Mouse (Mus musculus): Measurements from ENCODE around the gene Micu2. TPM values are rescaled to one million over a fixed set of nuclear protein-coding genes. Genes with fewer than 3 reads are reported as not detected.
"Not testable (repeated sequence)": the region's sequence is repeated elsewhere in the genome, so short reads cannot be mapped to it uniquely, and the experiment has no call there.

Gene Micu2
- polyA plus RNA-seq, 1 experiment from 2014 or later: 98.2 TPM

DNA sequence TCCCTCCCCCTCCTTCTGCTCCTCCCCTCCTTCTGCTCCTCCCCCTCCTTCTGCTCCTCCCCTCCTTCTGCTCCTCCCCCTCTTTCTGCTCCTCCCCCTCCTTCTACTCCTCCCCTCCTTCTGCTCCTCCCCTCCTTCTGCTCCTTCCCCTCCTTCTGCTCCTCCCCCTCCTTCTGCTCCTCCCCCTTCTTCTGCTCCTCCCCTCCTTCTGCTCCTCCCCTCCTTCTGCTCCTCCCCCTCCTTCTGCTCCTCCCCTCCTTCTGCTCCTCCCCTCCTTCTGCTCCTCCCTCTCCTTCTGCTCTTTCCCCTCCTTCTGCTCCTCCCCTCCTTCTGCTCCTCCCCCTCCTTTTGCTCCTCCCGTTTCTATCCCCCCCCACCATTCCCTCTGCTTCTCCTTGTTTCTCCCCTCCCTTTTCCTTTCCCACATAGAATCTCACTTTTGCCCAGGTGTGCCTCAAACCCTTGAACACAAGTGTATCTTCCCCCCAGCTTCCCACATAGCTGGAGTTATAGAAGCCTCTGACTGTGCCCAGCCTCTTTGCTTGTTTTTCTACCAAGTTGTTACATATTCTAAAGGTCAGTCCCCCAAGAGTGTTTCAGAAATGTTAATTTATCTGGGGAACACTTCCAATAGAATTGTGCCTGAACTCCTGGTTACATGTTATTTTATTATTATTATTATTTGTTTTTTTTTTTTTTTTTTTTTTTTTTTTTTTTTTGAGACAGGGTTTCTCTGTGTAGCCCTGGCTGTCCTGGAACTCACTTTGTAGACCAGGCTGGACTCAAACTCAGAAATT, 86.7 kb downstream of the Micu2 start:
- not testable (repeated sequence) for H3K27ac ChIP-seq; H3K4me1 ChIP-seq (replicated peaks); H3K4me2 ChIP-seq; H3K4me3 ChIP-seq (replicated peaks); H3K27me3 ChIP-seq; ATAC-seq (ENCODE audit: insufficient number of reproducible peaks, insufficient read depth, low FRiP score, low TSS enrichment, low read depth); H3K9ac ChIP-seq (replicated peaks); H3K9me3 ChIP-seq
- WGBS: 35% methylated on average over 1 of the region's 1 CpGs
- H3K36me3 ChIP-seq: peaks cover 23% of the 10 kb centered on the region

DNA sequence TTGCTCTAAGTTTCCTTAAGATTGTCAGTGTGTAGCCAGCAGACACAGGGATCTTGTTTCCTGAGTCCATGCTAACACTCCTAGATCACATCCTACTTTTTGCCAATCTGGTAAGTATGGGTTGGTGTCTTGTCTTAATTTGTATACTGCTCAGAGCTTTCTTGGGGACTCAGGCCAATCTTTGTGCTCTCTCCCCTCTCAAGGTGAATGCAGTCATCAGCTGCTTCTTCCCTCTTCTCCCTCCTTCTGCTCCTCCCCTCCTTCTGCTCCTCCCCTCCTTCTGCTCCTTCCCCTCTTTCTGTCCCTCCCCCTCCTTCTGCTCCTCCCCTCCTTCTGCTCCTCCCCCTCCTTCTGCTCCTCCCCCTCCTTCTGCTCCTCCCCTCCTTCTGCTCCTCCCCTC, 87.3 kb downstream of the Micu2 start:
- H3K9me3 ChIP-seq; H3K9ac ChIP-seq (replicated peaks); ATAC-seq (ENCODE audit: insufficient number of reproducible peaks, insufficient read depth, low FRiP score, low TSS enrichment, low read depth); H3K27ac ChIP-seq; H3K4me2 ChIP-seq; H3K4me3 ChIP-seq (replicated peaks); H3K27me3 ChIP-seq; H3K4me1 ChIP-seq (replicated peaks): not testable (repeated sequence)
- H3K36me3 ChIP-seq: peaks cover 17% of the 10 kb centered on the region

DNA sequence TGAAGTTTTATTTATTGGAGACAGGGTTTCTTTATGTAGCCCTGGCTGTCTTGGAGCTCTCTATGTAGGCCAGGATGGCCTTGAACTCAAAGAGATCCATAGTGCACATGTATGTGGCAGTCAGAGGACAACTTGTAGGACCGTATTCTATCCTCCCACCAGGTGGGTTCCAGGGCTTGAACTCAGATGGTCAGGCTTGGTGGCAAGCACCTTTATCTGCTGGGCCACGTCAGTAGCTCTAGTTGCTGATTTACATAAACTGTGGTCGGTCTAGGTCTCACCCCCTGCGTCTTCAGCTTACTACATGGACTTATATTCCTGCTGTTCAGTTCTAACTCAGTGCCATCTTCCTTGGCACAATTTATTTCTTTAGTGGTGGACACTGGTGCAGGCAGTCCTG, 87.7 kb downstream of the Micu2 start:
- H3K4me2 ChIP-seq: no peak overlapping the region
- no peak overlapping the region for H3K4me3 ChIP-seq (replicated peaks)
- WGBS: 83% methylated on average over 4 of the region's 4 CpGs
- H3K9ac ChIP-seq (replicated peaks): no peak overlapping the region
- no peaks in the 10 kb centered on the region for H3K4me1 ChIP-seq (replicated peaks)
- no peak for ATAC-seq (ENCODE audit: insufficient number of reproducible peaks, insufficient read depth, low FRiP score, low TSS enrichment, low read depth)
- H3K9me3 ChIP-seq: no peaks in the 10 kb centered on the region
- H3K36me3 ChIP-seq: peaks cover 12% of the 10 kb centered on the region
- H3K27me3 ChIP-seq: no peaks in the 10 kb centered on the region
- H3K27ac ChIP-seq: no peak overlapping the region

DNA sequence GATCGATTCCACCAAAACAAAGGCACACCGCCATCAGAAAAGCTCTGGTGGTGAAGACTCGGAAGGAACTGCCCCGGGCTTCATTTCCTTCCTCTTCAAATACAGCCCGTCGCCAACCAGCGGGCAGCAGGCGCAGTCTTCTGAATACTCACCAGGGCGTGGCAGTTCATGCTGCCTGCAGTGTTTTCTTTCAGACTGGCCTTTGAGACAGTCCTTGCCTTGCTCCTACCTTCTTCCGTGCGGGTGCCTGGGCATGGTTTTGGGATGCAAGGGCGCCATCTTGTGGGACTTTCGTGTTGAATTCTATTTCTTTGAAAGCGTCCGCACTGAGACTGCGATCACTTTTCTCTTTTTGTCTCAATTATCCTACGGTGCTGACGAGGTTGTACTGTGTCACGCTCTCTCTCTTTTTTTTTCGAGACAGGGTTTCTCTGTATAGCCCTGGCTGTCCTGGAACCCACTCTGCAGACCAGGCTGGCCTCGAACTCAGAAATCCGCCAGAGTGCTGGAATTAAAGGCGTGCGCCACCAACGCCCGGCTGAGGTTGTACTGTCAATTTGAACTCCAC, 88.5 kb downstream of the Micu2 start:
- peak overlapping the region; percentile 27 for H3K4me3 ChIP-seq (replicated peaks)
- ATAC-seq (ENCODE audit: insufficient number of reproducible peaks, insufficient read depth, low FRiP score, low TSS enrichment, low read depth): peak; percentile 87
- no peaks in the 10 kb centered on the region for H3K27me3 ChIP-seq
- WGBS: 23% methylated on average over 26 of the region's 26 CpGs
- no peak overlapping the region for H3K9ac ChIP-seq (replicated peaks)
- no peaks in the 10 kb centered on the region for H3K4me1 ChIP-seq (replicated peaks)
- peaks cover 6% of the 10 kb centered on the region; the same call in 1 of the 2 replicates for H3K36me3 ChIP-seq
- no peaks in the 10 kb centered on the region for H3K9me3 ChIP-seq
- 0 out of 2 replicates have a peak overlapping the region, but pooled peaks have one; percentile 29 for H3K27ac ChIP-seq
- H3K4me2 ChIP-seq: peak overlapping the region; percentile 58

DNA sequence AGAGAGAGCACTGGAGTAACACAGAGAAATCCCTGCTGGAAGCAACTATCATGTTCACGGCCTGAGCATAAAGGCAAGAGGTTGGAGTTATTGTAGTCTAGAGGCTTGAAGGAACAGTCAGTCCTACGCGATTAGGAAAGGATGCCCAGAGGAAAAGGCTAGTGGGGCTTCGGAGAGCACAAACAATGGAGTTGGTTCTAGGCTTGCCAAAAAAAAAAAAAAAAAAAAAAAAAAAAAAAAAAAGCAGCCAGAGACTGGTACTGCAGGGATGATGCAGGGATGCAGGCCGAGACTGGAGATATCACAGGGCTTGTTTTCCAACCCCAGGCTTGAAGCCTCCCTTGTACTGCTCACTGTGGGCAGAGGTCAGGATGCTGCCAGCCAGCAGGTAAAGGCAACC, 89.8 kb downstream of the Micu2 start:
- Histone ChIP-seq H3K4me3 (replicated peaks) (no peak overlapping the region), H3K27ac (no peak overlapping the region)
- no peak for ATAC-seq (ENCODE audit: insufficient number of reproducible peaks, insufficient read depth, low FRiP score, low TSS enrichment, low read depth)

DNA sequence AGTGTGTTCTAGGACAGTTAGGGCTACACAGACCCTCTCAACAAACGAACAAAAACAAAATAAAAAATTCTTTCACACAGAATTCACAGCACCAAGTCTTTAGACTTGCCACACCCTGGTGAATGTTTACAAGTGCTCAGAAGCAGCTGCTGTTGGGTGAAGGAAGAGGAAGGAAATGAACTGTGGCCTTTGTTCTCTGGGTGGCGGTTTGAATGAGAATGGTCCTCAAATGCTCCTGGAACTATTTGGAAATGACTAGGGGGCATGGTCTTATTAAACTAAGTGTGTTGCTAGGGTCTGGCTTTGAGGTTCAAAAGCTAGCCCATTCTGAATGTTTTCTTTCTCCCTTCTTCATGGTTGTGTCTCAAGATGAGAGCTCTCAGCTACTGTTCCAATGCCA, 90.6 kb downstream of the Micu2 start:
- Histone ChIP-seq H3K4me3 (replicated peaks) (no peak overlapping the region), H3K36me3 (no peaks in the 10 kb centered on the region), H3K9ac (replicated peaks) (no peak overlapping the region), H3K4me1 (replicated peaks) (no peaks in the 10 kb centered on the region), H3K27ac (no peak overlapping the region), H3K9me3 (no peaks in the 10 kb centered on the region), H3K27me3 (no peaks in the 10 kb centered on the region), H3K4me2 (no peak overlapping the region)
- 80% methylated on average over 2 of the region's 2 CpGs for WGBS
- ATAC-seq (ENCODE audit: insufficient number of reproducible peaks, insufficient read depth, low FRiP score, low TSS enrichment, low read depth): no peak

More for the DNA sequence above, 89.8 kb downstream of the Micu2 start:
- H3K27me3 ChIP-seq: no peaks in the 10 kb centered on the region
- no peaks in the 10 kb centered on the region for H3K36me3 ChIP-seq
- no peaks in the 10 kb centered on the region for H3K4me1 ChIP-seq (replicated peaks)
- H3K9ac ChIP-seq (replicated peaks): no peak overlapping the region
- H3K4me2 ChIP-seq: no peak overlapping the region
- 76% methylated on average over 5 of the region's 5 CpGs for WGBS
- no peaks in the 10 kb centered on the region for H3K9me3 ChIP-seq

DNA sequence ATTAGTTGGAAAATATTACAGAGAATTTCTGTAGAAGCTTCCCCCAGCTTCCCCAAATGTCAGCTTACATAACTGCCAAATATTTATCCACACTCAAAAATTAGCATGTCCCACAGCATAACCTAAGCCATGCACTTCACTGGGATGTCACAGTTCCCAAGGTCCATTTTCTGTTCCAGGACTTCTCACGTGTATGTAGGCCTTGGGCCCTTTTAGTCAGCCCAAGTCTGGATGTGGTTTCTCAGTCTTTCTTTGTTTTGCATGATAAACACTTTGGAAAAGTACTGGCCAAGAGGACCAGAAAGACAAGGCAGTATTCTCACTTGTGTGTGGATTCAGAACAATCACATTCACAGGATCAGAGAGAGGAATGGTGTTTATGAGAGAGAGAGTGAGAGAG, 97.1 kb downstream of the Micu2 start:
- no peak overlapping the region for H3K9ac ChIP-seq (replicated peaks)
- WGBS: 65% methylated on average over 1 of the region's 1 CpGs
- no peak overlapping the region for H3K4me3 ChIP-seq (replicated peaks)
- H3K27ac ChIP-seq: no peak overlapping the region
- no peaks in the 10 kb centered on the region for H3K36me3 ChIP-seq
- ATAC-seq (ENCODE audit: insufficient number of reproducible peaks, insufficient read depth, low FRiP score, low TSS enrichment, low read depth): no peak
- no peak overlapping the region for H3K4me2 ChIP-seq
- H3K27me3 ChIP-seq: no peaks in the 10 kb centered on the region
- no peaks in the 10 kb centered on the region for H3K9me3 ChIP-seq
- H3K4me1 ChIP-seq (replicated peaks): no peaks in the 10 kb centered on the region

DNA sequence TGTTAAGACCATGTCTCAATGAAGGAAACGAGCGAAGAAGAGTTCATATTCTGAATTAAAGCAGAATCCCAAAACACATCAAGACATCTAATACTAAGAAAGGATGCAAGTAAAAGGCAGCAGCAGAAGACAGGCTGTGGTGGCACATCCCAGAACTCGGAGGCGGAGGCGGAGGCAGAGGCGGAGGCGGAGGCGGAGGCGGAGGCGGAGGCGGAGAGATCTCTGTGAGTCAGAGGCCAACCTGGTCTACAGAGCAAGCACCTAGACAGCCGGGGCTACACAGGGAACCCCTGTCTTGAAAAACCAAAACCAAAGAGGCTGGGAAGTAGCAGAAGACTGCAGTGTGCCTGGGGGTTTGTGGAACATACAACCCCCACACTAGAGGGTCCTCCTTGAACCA, 102.2 kb downstream of the Micu2 start:
- H3K27ac ChIP-seq: no peak overlapping the region
- no peak overlapping the region for H3K4me3 ChIP-seq (replicated peaks)
- 0 out of 2 replicates have a peak, but pooled peaks cover 6% of the 10 kb centered on the region for H3K9me3 ChIP-seq
- H3K4me1 ChIP-seq (replicated peaks): no peaks in the 10 kb centered on the region
- no peak for ATAC-seq (ENCODE audit: insufficient number of reproducible peaks, insufficient read depth, low FRiP score, low TSS enrichment, low read depth)
- no peaks in the 10 kb centered on the region for H3K27me3 ChIP-seq
- WGBS: 94% methylated on average over 12 of the region's 12 CpGs
- no peaks in the 10 kb centered on the region for H3K36me3 ChIP-seq
- no peak overlapping the region for H3K9ac ChIP-seq (replicated peaks)
- no peak overlapping the region for H3K4me2 ChIP-seq

DNA sequence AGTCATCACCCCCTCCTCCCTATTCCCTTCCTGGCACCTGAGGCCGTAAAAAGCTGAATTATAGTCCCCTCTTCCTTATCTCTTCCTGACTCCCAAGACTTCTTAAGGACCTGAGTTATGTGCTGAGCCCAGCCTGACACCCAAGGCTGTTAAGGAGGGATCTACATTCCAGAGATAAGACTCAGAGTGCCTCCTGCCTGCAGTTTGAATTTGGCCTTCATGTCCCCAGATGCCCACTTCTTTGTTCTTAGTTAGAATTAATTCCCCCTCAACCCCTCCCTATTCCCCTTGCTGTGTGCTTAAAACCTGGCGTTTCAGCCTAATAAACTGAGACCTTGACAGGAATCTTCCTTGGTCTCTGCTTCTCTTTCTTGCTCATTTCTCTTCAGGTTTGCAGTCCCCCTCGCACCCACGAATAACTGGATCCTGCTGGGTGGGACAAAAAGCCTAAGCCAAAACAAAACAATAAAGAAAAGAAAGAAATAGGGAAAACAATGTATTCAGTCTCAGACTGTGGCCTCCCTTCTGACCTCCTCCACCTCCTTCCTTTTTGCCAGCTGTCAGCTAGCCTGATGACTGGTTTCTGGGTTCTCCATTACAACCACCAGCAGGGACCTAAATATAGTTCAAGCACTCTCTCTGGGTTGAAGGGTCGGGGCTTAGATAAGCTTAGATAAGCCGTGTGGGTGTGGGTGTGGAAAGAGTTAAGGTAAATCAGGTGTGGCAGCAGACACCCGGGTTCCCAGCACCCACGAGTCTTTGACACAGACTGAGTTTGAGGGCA, 102.8 kb downstream of the Micu2 start:
- not testable (repeated sequence) for H3K9ac ChIP-seq (replicated peaks); ATAC-seq (ENCODE audit: insufficient number of reproducible peaks, insufficient read depth, low FRiP score, low TSS enrichment, low read depth); H3K27me3 ChIP-seq; H3K4me2 ChIP-seq; H3K4me1 ChIP-seq (replicated peaks); H3K27ac ChIP-seq; H3K36me3 ChIP-seq; H3K4me3 ChIP-seq (replicated peaks); H3K9me3 ChIP-seq
- 77% methylated on average over 8 of the region's 8 CpGs for WGBS

DNA sequence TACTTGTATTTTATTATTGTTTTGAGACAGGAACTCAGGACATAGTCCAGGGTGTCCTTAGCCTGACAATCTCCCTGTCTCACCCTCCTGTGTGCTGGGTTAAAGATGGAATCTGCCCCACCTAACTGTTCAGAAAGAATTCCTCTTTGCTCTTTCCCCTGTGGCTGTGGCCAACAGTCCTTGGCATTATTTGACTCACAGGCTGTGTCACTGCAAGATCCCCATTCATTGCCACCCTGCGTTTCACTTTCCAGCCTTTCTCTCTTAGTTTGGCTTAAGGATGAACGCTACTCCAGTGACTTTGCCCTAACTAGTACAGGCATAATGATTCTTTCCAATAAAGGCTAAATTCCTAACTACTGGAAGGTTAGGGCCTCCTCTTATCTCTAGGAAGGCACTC, 104.7 kb downstream of the Micu2 start:
- 92% methylated on average over 2 of the region's 2 CpGs for WGBS
- Histone ChIP-seq H3K4me2 (no peak overlapping the region), H3K9me3 (0 out of 2 replicates have a peak, but pooled peaks cover 6% of the 10 kb centered on the region), H3K4me3 (replicated peaks) (no peak overlapping the region), H3K27me3 (no peaks in the 10 kb centered on the region), H3K36me3 (no peaks in the 10 kb centered on the region), H3K9ac (replicated peaks) (no peak overlapping the region), H3K4me1 (replicated peaks) (no peaks in the 10 kb centered on the region), H3K27ac (no peak overlapping the region)
- ATAC-seq (ENCODE audit: insufficient number of reproducible peaks, insufficient read depth, low FRiP score, low TSS enrichment, low read depth): no peak

DNA sequence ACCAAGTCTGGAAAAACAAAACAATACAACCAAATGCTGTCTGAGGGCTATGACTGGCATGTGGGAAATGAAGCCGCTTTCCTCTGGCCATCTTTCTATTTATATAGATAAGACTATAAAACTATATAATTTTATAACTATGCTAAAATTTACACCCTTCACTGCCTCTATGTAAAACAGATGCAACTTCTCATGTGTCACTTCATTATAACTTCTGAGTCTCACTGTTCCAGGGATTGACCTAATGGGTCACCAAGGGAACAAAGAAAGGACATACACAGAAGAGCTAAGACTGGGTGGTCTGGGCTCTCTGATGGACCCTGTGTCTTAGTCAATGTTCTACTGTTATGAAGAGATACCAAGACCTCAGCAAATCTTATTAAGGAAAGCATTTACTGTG, 106.1 kb downstream of the Micu2 start:
- H3K4me1 ChIP-seq (replicated peaks): peaks cover 9% of the 10 kb centered on the region
- no peak for ATAC-seq (ENCODE audit: insufficient number of reproducible peaks, insufficient read depth, low FRiP score, low TSS enrichment, low read depth)
- no peaks in the 10 kb centered on the region for H3K27me3 ChIP-seq
- no peak overlapping the region for H3K4me3 ChIP-seq (replicated peaks)
- H3K27ac ChIP-seq: no peak overlapping the region
- no peaks in the 10 kb centered on the region; the same call in 1 of the 2 replicates for H3K36me3 ChIP-seq
- 90% methylated on average over 1 of the region's 1 CpGs for WGBS
- H3K9me3 ChIP-seq: 0 out of 2 replicates have a peak, but pooled peaks cover 6% of the 10 kb centered on the region
- no peak overlapping the region for H3K9ac ChIP-seq (replicated peaks)
- H3K4me2 ChIP-seq: no peak overlapping the region

All from limb, embryonic 12.5 days (tissue).